In genomic region chr5:139695876-139696275, GRCm38 (mm10) we compare ENCODE assay signal across 1 mouse cellular context. TPM values are rescaled to one million over a fixed set of nuclear protein-coding genes. Genes with fewer than 3 reads are reported as not detected.
"Had no signal": no experiment of that assay in that cellular context is flagged by ENCODE, and none has a peak within 500 bp of the region (broad histone marks: within the 10 kb centered on the region; RNA-seq: fewer than 3 reads in every experiment).

No protein-coding gene starts in this region.

RNA-seq across cellular contexts. Expression of gene Micall2, which starts 40.3 kb away (rescaled TPM):
- polyA plus RNA-seq: inflammation-experienced regulatory T-cells, adult 6 months had no signal
